Mouse (Mus musculus): ENCODE data around the gene Pcdh19. TPM values are rescaled to one million over a fixed set of nuclear protein-coding genes. Genes with fewer than 3 reads are reported as not detected.

Pcdh19 gene
- total RNA-seq, 2 experiments from 2014 or later, result 5.8 to 6.8 TPM

GRCm38 (mm10) chrX:133660111-133660510, 28.7 kb downstream of the Pcdh19 start:
- DNase-seq (ENCODE audit: low spot score in 2 of 2), result no peak

- DNase-seq (ENCODE audit: low spot score in 2 of 2), result no peak
Measured at GRCm38 (mm10) chrX:133657308-133658302, 31.2 kb downstream of the Pcdh19 start.

GRCm38 (mm10) chrX:133655876-133656538, 32.8 kb downstream of the Pcdh19 start:
- no peak for DNase-seq (ENCODE audit: low spot score in 2 of 2)

- DNase-seq (ENCODE audit: low spot score in 2 of 2), result no peak
Measured at GRCm38 (mm10) chrX:133655196-133655595, 33.6 kb downstream of the Pcdh19 start.

- no peak for DNase-seq (ENCODE audit: low spot score in 2 of 2)
Measured at GRCm38 (mm10) chrX:133653071-133653470, 35.7 kb downstream of the Pcdh19 start.

GRCm38 (mm10) chrX:133650379-133650778, 38.4 kb downstream of the Pcdh19 start:
- DNase-seq (ENCODE audit: low spot score in 2 of 2), result no peak

- no peak for DNase-seq (ENCODE audit: low spot score in 2 of 2)
Measured at GRCm38 (mm10) chrX:133647809-133648208, 41.0 kb downstream of the Pcdh19 start.

- no peak for DNase-seq (ENCODE audit: low spot score in 2 of 2)
Measured at GRCm38 (mm10) chrX:133639445-133639844, 49.3 kb downstream of the Pcdh19 start.

- no peak for DNase-seq (ENCODE audit: low spot score in 2 of 2)
Measured at GRCm38 (mm10) chrX:133629538-133629937, 59.2 kb downstream of the Pcdh19 start.

- DNase-seq (ENCODE audit: low spot score in 2 of 2), result no peak
Measured at GRCm38 (mm10) chrX:133618222-133618621, 70.6 kb downstream of the Pcdh19 start.

- DNase-seq (ENCODE audit: low spot score in 2 of 2), result no peak
Measured at GRCm38 (mm10) chrX:133605828-133606227, 83.0 kb downstream of the Pcdh19 start.

- no peak for DNase-seq (ENCODE audit: low spot score in 2 of 2)
Measured at GRCm38 (mm10) chrX:133604272-133604671, 84.5 kb downstream of the Pcdh19 start.

- no peak for DNase-seq (ENCODE audit: low spot score in 2 of 2)
Measured at GRCm38 (mm10) chrX:133602068-133602467, 86.7 kb downstream of the Pcdh19 start.

GRCm38 (mm10) chrX:133601658-133602057, 87.1 kb downstream of the Pcdh19 start:
- DNase-seq (ENCODE audit: low spot score in 2 of 2), result no peak

- no peak for DNase-seq (ENCODE audit: low spot score in 2 of 2)
Measured at GRCm38 (mm10) chrX:133601195-133601594, 87.6 kb downstream of the Pcdh19 start.

GRCm38 (mm10) chrX:133575601-133576382, 113.0 kb downstream of the Pcdh19 start:
- DNase-seq (ENCODE audit: low spot score in 2 of 2), result no peak

- DNase-seq (ENCODE audit: low spot score in 2 of 2), result no peak
Measured at GRCm38 (mm10) chrX:133565355-133565754, 123.4 kb downstream of the Pcdh19 start.

All from adrenal gland, postnatal 4 days (tissue).